Mouse (Mus musculus): ENCODE data around the gene Nek10.
"Not testable (repeated sequence)": the region's sequence is repeated elsewhere in the genome, so short reads cannot be mapped to it uniquely, and the experiment has no call there.

The Nek10 gene

DNA sequence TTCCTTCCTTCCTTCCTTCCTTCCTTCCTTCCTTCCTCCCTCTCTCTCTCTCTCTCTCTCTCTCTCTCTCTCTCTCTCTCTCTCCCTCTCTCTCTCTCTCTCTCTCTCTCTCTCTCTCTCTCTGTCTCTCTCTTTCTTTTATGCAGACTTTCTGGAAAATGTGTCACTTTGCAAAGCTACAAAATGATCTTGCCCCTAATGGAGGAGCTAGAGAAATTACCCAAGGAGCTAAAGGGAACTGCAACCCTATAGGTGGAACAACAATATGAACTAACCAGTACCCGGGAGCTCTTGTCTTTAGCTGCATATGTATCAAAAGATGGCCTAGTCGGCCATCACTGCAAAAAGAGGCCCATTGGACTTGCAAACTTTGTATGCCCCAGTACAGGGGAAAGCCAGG, at the start of gene Nek10:
TSS of gene Nek10 (plus strand) at position 301 of the 400 bp plus-strand sequence.
- DNase-seq (ENCODE audit: low read depth, low spot score) = not testable (repeated sequence)

DNA sequence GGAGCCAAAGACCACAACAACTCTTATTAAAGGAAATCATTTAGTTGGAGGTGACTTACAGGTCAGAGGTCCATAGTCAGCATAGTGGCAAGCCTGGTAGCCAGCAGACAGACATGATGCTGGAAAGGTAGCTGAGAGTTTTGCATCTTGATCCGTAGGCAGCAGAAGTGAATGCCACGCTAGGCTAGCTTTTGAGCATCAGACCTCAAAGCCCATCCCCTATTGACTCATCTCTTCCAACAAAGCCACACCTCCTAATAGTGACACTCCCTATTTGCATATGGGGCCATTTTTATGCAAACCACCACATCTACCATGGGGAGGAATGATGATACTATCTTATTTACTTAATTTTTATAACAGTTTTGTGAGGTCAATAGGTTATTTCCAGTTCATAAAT, 22.0 kb upstream of the Nek10 start:
- no peak for DNase-seq (ENCODE audit: low read depth, low spot score)

GRCm38 (mm10) chr14:14784223-14784622, 19.0 kb upstream of the Nek10 start:
- no peak for DNase-seq (ENCODE audit: low read depth, low spot score)

DNA sequence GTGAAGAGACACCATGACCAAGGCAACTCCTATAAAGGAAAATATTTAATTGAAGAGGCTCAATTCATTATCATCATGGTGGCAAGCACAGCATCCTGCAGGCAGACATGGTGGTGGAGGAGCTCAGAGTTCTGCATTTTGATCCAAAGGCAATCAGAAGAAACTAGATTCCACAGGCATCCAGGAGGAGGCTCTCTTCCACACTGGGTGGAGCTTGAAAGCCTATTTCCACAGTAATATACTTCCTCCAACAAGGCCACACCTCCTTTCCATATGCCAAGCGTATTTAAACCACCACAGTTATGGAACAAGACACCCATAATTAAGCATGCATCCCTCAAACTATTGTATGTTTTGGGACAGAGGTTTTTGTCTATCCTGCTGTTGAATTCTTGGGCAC, 16.2 kb upstream of the Nek10 start:
- no peak for DNase-seq (ENCODE audit: low read depth, low spot score)

GRCm38 (mm10) chr14:14789840-14790470, 13.3 kb upstream of the Nek10 start:
- DNase-seq (ENCODE audit: low read depth, low spot score) = no peak

DNA sequence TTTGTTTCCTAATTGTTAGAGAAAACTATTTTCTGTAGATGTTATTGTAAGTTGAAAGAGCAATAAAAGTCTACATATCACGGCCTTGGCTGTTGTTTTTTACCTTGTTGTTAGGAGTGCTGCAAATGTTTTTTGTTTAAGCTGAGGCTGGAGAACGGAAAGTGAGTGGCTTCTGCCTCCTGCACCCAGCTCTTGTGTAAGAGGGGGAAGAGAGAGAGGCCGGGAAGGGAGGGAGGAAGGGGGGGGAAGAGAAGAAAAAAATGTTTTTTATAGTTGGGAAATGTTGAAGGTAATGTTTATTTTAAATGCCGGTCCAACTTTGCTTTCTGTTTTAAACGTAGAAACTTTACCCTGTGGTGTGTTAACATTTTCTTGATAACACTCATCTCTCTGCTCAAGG, 3.4 kb upstream of the Nek10 start:
- no peak for DNase-seq (ENCODE audit: low read depth, low spot score)

GRCm38 (mm10) chr14:14800332-14800731, 2.9 kb upstream of the Nek10 start:
- DNase-seq (ENCODE audit: low read depth, low spot score) = no peak

DNA sequence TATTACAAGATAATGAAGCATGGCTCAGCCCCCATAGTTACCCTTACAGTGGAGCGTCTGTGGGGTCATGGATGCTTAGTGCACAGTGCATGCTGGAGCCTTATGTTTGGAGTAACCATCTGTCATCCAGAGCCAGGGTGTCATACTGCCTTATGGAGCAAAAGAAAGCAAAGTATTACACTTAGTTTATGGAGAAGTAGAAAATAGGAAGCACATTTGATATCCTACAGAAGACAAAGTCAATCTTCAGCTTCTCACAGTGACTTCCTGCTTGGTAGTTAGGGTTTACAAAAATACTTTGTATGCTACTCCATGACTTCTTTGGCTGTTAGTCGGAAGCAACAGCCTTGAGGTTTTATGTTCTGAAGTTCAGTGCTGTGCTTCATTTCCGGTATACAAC, 2.4 kb upstream of the Nek10 start:
- DNase-seq (ENCODE audit: low read depth, low spot score) = no peak

DNA sequence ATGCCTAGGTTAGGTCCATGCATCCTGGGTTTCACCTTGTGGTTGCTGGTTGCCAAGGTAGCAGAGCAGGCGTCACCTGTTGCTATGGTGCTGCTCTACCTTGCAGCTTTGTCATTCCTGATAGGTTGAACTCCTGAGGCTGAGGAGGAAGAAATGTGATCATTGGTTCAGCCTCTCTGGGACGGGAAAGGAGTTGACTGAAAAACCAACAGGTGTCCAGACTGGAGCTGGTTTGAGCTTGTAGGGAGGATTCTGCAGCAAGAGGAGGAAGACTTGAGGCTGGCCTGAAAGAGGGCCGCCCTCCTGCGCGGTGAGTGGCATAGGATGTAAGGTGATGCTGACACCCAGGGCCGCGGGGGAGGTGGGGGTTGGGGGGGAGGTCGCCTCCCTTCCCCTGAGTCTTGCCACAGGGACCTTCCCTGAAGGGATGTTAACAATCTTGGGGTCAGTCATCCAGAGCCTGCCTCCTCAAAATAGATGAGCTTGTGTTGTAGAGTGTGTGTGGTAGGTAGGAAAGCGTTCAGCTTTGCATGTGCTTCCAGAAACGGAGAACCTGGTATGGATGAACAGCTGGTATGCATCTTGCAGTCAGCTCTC, 804 bp downstream of the Nek10 start:
- peak; percentile 86 for DNase-seq (ENCODE audit: low read depth, low spot score)

- no peak for DNase-seq (ENCODE audit: low read depth, low spot score)
Observed at GRCm38 (mm10) chr14:14804518-14805212, 1.4 kb downstream of the Nek10 start.

GRCm38 (mm10) chr14:14832520-14833240, 29.5 kb downstream of the Nek10 start:
- no peak for DNase-seq (ENCODE audit: low read depth, low spot score)

GRCm38 (mm10) chr14:14833498-14833897, 30.3 kb downstream of the Nek10 start:
- no peak for DNase-seq (ENCODE audit: low read depth, low spot score)

DNA sequence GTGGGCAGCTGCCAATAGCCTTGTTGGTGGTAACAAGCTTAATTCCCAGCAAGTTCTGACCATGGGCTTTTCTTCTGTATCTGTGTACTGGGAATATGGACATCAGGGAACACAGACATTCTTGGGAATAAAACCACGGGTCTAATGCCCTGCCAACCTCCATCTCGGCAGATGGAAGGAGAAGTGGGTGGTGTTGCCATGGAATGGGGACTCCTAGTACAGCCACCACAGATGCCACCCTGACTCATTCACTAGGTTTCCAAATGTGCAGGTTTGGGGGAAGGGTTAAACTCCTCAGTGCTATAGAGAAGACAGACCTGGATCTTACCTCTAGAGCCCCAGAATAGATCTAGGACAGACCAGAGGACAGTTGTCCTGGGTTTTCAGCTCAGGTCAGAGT, 31.1 kb downstream of the Nek10 start:
- no peak for DNase-seq (ENCODE audit: low read depth, low spot score)

DNA sequence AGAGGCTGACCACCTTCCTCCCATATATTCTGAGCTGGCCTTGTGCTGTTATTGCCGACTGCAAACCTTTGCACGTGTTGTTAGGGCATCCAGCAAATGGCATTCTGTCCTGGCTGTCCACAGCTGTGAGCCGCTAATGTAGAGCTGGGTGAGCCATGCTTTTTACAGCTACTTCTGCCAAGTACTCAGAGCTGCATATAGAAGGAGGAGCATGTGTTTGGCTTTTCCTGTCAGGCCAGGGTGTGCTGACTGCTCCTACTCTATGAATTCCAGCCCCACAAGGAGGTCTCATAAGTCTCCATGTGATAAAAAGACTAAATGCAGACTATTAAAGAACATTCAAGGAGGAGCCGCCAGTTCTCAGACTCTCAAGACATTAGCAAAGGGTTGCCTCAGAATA, 34.4 kb downstream of the Nek10 start:
- DNase-seq (ENCODE audit: low read depth, low spot score) = no peak

- no peak for DNase-seq (ENCODE audit: low read depth, low spot score)
Observed at GRCm38 (mm10) chr14:14838109-14838508, 34.9 kb downstream of the Nek10 start.

GRCm38 (mm10) chr14:14842734-14843530, 39.7 kb downstream of the Nek10 start:
- no peak for DNase-seq (ENCODE audit: low read depth, low spot score)

DNA sequence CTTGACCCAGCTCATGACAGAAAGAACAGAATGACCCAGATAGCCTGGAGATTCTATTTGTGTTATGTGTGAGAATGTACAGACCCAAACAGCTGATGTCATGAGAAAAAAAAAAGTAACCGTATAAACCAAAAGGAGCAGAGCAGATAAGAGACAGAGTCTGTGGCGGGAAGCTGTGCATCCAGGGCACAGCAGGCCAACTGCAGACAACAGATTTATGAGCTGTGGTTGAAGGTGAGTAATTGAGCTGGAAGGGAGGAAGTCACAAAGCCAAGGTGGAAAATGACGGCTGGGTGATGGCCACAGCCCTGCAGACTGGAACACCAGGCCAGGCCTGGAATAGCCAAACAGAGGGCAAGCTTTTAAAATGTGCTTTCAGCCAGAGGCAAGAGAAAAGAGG, 49.6 kb downstream of the Nek10 start:
- DNase-seq (ENCODE audit: low read depth, low spot score) = no peak

GRCm38 (mm10) chr14:14860331-14860730, 57.1 kb downstream of the Nek10 start:
- DNase-seq (ENCODE audit: low read depth, low spot score) = no peak

- DNase-seq (ENCODE audit: low read depth, low spot score) = peak; percentile 66
Observed at GRCm38 (mm10) chr14:14863690-14864356, 60.6 kb downstream of the Nek10 start.

GRCm38 (mm10) chr14:14869239-14869638, 66.0 kb downstream of the Nek10 start:
- no peak for DNase-seq (ENCODE audit: low read depth, low spot score)

DNA sequence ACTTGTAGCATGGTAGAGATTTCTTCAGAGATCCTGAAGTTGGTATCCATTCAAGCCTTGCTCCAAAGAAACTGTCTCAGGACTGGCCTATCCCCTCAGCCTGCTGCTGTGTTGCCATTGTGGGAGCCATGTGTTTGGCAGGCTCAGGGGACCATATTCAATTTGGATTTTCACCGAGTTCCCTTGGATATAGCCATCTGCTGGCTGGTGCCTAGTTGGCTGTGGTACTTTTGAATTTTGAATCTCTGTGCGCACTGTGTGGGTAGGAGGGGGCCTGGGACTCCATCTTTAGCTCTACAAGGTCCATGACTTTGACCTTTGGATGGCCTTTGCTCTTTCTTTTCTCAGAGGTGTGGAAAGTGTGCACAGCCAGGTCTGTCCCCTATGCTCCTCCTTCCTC, 66.8 kb downstream of the Nek10 start:
- no peak for DNase-seq (ENCODE audit: low read depth, low spot score)
